Mouse (Mus musculus) limb, embryonic 13.5 days (tissue): ENCODE results near the gene Acsf2. TPM values are rescaled to one million over a fixed set of nuclear protein-coding genes. Genes with fewer than 3 reads are reported as not detected.

Source experiments
- ATAC-seq: fragments of 200-750 bp; cut with Nextera tagmentation; 2 replicates; pipeline ENCODE4 v1.8.0; 2017; ENCODE audit warnings: low read depth, moderate number of reproducible peaks, moderate TSS enrichment; ENCODE audit not compliant: low FRiP score
- H3K27ac ChIP-seq: fragments of 300-500 bp; sonication (generic); 2 replicates; pipeline ENCODE4 v1.5.1; 2015; ENCODE audit warnings: inconsistent platforms, mild to moderate bottlenecking, moderate library complexity
- H3K27me3 ChIP-seq: fragments of 300-500 bp; sonication (generic); 2 replicates; pipeline ENCODE4 v1.6.1; 2015; ENCODE audit warnings: mild to moderate bottlenecking, inconsistent platforms
- H3K36me3 ChIP-seq: fragments of 300-500 bp; sonication (generic); 2 replicates; pipeline ENCODE4 v1.6.1; 2015; ENCODE audit warnings: inconsistent platforms, mild to moderate bottlenecking, moderate library complexity
- H3K4me1 ChIP-seq: fragments of 300-500 bp; sonication (generic); 2 replicates; pipeline ENCODE4 v1.6.1; 2015; ENCODE audit warnings: inconsistent platforms
- H3K4me2 ChIP-seq: fragments of 300-500 bp; sonication (generic); replicated peaks from 2 replicates; pipeline ENCODE4 v1.6.1; 2015; ENCODE audit warnings: inconsistent platforms, mild to moderate bottlenecking, moderate library complexity
- H3K4me3 ChIP-seq: fragments of 300-500 bp; sonication (generic); 2 replicates; pipeline ENCODE4 v1.5.1; 2015; ENCODE audit warnings: moderate library complexity, mild to moderate bottlenecking, inconsistent platforms
- H3K9ac ChIP-seq: fragments of 300-500 bp; sonication (generic); 2 replicates; pipeline ENCODE4 v1.6.1; 2015; ENCODE audit warnings: mild to moderate bottlenecking, inconsistent platforms
- H3K9me3 ChIP-seq: fragments of 300-500 bp; sonication (generic); 2 replicates; pipeline ENCODE4 v1.6.1; 2016; ENCODE audit warnings: inconsistent platforms
- WGBS: fragments of 180-500 bp; shearing (Covaris S2); methylation state at CpG from one replicate; pipeline ENCODE4 v1.1.7; 2015; 5-methylcytosine and 5-hydroxymethylcytosine counted together
- polyA plus RNA-seq: library from polyadenylated mRNA; unstranded; fragments of >200 nt; fragmentation: Nextera tagmentation; extraction: Ambion mirVana; gene quantifications from 2 replicates; pipeline ENCODE4 v1.2.1, GENCODE M21; 2015

Gene Acsf2
- polyA plus RNA-seq, 1 experiment from 2014 or later: 7.5 TPM

DNA sequence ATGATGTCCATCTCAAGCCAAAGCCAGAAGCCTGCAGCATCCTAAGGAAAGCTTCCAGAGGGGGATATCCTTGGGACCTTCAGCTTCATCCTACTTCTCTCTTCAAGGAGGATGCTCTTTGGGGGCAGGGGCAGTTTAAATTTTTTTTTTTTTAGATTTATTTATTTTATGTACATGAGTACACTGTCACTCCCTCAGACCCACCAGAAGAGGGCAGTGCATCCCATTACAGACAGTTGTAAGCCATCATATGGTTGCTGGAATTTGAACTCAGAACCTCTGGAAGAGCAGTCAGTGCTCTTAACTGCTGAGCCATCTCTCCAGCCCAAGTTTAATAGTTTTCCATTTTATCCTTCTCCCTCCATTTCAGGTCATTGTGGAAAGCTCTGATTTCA lies 19.8 kb upstream of the Acsf2 start:
- H3K4me2 ChIP-seq: no peak overlapping the region
- H3K4me1 ChIP-seq: no peaks in the 10 kb centered on the region
- no peak for ATAC-seq

DNA sequence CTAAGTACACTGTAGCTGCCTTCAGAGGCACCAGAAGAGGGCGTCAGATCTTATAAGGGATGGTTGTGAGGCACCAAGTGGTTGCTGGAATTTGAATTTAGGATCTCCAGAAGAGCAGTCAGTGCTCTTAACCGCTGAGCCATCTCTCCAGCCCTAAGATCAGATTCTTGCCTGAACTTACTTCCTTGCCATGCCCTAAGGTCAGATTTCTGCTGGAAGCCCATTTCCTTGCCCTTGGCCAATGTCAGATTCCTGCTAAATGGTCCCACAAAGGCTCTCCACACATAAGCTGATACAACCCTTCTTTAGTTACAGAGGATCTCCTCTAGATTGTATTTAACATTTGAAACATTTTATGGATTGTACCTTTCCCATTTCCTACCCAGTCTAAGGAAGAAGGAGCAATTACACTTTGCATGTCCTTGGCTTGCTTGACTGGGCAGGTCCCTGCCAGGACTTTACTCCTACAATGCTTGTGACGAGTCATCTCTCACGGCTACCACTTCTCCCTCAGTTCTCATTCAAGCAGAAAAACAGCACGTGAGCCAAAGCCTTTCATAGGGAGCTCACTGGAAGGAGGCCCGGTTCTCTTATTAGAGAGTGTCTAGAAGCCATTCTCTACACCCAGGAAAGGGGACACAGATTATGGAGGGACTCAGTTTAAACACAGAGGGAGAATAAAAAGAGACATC lies 19.2 kb upstream of the Acsf2 start:
- WGBS: 65% methylated on average over 6 of the region's 6 CpGs
- Histone ChIP-seq H3K4me3 (no peak overlapping the region), H3K9me3 (no peaks in the 10 kb centered on the region; the same call in 1 of the 2 replicates), H3K27me3 (no peaks in the 10 kb centered on the region), H3K9ac (no peak overlapping the region), H3K4me2 (no peak overlapping the region), H3K27ac (no peak overlapping the region), H3K36me3 (no peaks in the 10 kb centered on the region), H3K4me1 (no peaks in the 10 kb centered on the region)
- no peak for ATAC-seq

More for the DNA sequence above, 19.8 kb upstream of the Acsf2 start:
- Histone ChIP-seq H3K27me3 (no peaks in the 10 kb centered on the region), H3K27ac (no peak overlapping the region), H3K9ac (no peak overlapping the region), H3K36me3 (no peaks in the 10 kb centered on the region), H3K4me3 (no peak overlapping the region), H3K9me3 (no peaks in the 10 kb centered on the region; the same call in 1 of the 2 replicates)

DNA sequence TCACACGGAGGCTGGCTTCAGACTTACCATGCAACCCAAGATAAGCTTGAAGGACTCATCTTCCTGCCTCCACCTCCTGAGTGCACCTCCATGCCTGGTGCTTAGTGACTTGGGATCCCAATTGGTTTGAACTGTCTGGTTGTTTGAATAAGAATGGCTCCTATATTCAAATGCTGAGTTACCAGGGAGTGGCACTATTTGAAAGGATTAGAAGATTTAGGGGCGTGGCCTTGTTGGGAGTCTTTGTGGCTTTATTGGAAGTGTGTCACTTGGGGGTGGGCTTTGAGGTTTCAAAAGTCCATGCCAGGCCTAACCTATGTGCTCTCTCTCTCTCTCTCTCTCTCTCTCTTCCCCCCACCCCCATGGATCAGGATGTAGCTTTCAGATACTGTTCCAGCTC lies 16.0 kb upstream of the Acsf2 start:
- ATAC-seq: no peak

GRCm38 (mm10) chr11:94615494-94615893 lies 13.8 kb upstream of the Acsf2 start:
- Histone ChIP-seq H3K4me3 (no peak overlapping the region), H3K27ac (no peak overlapping the region), H3K4me2 (no peak overlapping the region), H3K36me3 (no peaks in the 10 kb centered on the region), H3K4me1 (no peaks in the 10 kb centered on the region), H3K27me3 (peaks cover 19% of the 10 kb centered on the region; the same call in 1 of the 2 replicates), H3K9me3 (no peaks in the 10 kb centered on the region; the same call in 1 of the 2 replicates), H3K9ac (no peak overlapping the region)
- ATAC-seq: no peak
- 28% methylated on average over 4 of the region's 4 CpGs for WGBS

More for the DNA sequence above, 16.0 kb upstream of the Acsf2 start:
- no peak overlapping the region for H3K4me2 ChIP-seq
- WGBS: 94% methylated on average over 2 of the region's 2 CpGs
- H3K27me3 ChIP-seq: peaks cover 15% of the 10 kb centered on the region; the same call in 1 of the 2 replicates
- H3K36me3 ChIP-seq: no peaks in the 10 kb centered on the region
- no peak overlapping the region for H3K9ac ChIP-seq
- no peaks in the 10 kb centered on the region; the same call in 1 of the 2 replicates for H3K9me3 ChIP-seq
- H3K27ac ChIP-seq: no peak overlapping the region
- H3K4me1 ChIP-seq: no peaks in the 10 kb centered on the region
- H3K4me3 ChIP-seq: no peak overlapping the region

DNA sequence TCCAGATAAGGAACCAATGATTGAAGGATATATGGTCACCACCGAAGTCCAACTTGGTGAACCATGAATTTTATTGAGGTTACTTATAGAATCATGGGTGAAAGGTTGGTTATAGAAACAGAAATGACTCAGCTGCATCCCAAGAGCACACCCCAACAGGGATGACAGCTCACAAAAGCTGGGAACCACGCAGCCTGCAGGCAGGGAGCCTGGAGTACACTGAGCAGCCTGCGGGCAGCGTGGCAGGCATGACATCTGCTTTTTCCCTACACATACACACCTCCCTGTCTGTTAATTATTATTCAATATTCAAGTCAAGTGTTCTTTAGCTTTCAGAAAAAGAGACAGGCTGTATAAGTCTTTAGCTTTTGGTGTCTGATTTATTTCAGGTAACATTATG lies 12.9 kb upstream of the Acsf2 start:
- WGBS: 80% methylated on average over 4 of the region's 4 CpGs
- H3K9me3 ChIP-seq: no peaks in the 10 kb centered on the region; the same call in 1 of the 2 replicates

GRCm38 (mm10) chr11:94610744-94611740 lies 9.4 kb upstream of the Acsf2 start:
- H3K4me2 ChIP-seq: no peak overlapping the region
- no peak overlapping the region for H3K4me3 ChIP-seq
- H3K9ac ChIP-seq: no peak overlapping the region
- ATAC-seq: no peak
- H3K27ac ChIP-seq: no peak overlapping the region
- H3K27me3 ChIP-seq: peaks cover 19% of the 10 kb centered on the region; the same call in 1 of the 2 replicates
- H3K36me3 ChIP-seq: no peaks in the 10 kb centered on the region
- no peaks in the 10 kb centered on the region for H3K4me1 ChIP-seq
- 50% methylated on average over 4 of the region's 4 CpGs for WGBS
- H3K9me3 ChIP-seq: no peaks in the 10 kb centered on the region

More for the DNA sequence above, 12.9 kb upstream of the Acsf2 start:
- no peak overlapping the region for H3K9ac ChIP-seq
- H3K4me2 ChIP-seq: no peak overlapping the region
- H3K27ac ChIP-seq: no peak overlapping the region
- no peaks in the 10 kb centered on the region for H3K4me1 ChIP-seq
- H3K4me3 ChIP-seq: no peak overlapping the region
- H3K36me3 ChIP-seq: no peaks in the 10 kb centered on the region
- peaks cover 19% of the 10 kb centered on the region; the same call in 1 of the 2 replicates for H3K27me3 ChIP-seq
- no peak for ATAC-seq

DNA sequence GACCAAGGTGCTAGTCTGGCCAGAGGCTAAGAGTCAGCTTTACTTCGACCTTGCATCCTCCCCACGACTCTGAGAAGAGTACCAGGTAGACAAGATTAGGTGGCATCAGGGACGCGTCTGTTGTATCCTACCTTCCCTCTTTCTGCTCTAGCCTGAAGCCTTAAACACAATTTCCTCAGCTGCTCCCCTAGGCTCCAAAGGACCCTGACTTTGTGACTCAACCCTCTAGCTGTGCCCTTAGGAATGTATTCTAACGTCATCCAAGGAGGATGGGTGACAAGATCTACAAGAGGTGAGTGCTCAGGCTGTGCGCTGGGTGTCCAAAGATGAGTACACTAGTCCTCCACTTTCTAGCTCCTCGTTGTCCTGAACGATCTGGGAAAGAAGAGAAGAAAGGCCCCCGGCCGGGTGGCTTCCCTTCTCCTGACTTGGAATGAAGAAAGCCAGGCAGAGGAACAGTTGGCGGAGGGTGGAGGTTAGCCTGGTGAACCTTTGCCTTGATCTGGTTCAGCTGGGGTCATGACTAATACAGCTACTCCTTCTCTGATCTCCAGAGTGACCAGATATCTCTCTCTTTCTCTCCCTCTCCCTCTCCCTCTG lies 785 bp upstream of the Acsf2 start:
- Histone ChIP-seq H3K27me3 (no peaks in the 10 kb centered on the region), H3K4me3 (peak overlapping the region; percentile 64), H3K27ac (no peak overlapping the region), H3K4me1 (peaks cover 22% of the 10 kb centered on the region), H3K36me3 (no peaks in the 10 kb centered on the region), H3K4me2 (peak overlapping the region; percentile 78), H3K9ac (peak overlapping the region; percentile 77), H3K9me3 (no peaks in the 10 kb centered on the region)
- WGBS: 65% methylated on average over 11 of the region's 11 CpGs
- ATAC-seq: 0 out of 2 replicates have a peak, but pooled peaks have one; percentile 9

GRCm38 (mm10) chr11:94600447-94600846 lies 1.2 kb downstream of the Acsf2 start:
- WGBS: 94% methylated on average over 7 of the region's 7 CpGs
- Histone ChIP-seq H3K9ac (no peak overlapping the region), H3K4me1 (peaks cover 22% of the 10 kb centered on the region), H3K4me3 (peak overlapping the region; percentile 64; the same call in 1 of the 2 replicates), H3K27me3 (no peaks in the 10 kb centered on the region), H3K36me3 (peaks cover 3% of the 10 kb centered on the region; the same call in 1 of the 2 replicates), H3K9me3 (no peaks in the 10 kb centered on the region), H3K27ac (no peak overlapping the region), H3K4me2 (peak overlapping the region; percentile 78)
- no peak for ATAC-seq

DNA sequence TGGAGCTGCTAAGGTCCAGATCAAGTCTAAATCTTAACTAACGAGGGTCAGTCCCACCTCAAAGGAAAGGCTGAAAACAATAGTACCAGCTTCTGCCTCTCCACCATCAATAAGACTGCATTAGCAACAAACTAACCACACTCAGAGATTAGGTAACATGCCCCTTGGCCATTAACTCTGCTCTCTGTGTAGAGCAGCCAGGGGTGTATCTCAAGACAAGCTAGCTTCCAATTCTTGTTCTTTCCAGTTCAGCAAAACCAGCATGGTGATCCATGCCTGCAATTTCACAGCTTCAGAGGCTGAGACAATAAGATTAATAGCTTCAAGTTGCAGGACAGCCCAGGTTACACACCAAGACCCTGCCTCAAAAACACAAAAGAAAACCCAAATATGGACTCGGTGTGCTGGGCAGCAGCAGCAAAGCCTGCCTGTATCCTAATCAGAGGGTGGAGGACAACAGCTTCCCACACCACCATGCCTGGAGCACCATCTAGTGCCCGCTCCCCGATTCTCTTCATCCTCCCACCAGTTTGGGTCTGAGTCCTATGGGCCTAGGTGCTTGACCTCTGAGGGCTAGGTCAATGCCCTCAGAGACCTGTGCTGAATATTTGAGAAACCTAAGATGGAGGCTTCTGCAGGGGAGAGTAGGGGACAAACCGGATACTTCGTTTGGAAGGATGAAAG lies 3.1 kb downstream of the Acsf2 start:
- 70% methylated on average over 6 of the region's 6 CpGs for WGBS
- Histone ChIP-seq H3K4me1 (peaks cover 22% of the 10 kb centered on the region), H3K4me2 (no peak overlapping the region), H3K36me3 (peaks cover 3% of the 10 kb centered on the region; the same call in 1 of the 2 replicates), H3K27me3 (no peaks in the 10 kb centered on the region), H3K9me3 (no peaks in the 10 kb centered on the region), H3K4me3 (no peak overlapping the region), H3K9ac (no peak overlapping the region), H3K27ac (no peak overlapping the region)
- ATAC-seq: no peak

DNA sequence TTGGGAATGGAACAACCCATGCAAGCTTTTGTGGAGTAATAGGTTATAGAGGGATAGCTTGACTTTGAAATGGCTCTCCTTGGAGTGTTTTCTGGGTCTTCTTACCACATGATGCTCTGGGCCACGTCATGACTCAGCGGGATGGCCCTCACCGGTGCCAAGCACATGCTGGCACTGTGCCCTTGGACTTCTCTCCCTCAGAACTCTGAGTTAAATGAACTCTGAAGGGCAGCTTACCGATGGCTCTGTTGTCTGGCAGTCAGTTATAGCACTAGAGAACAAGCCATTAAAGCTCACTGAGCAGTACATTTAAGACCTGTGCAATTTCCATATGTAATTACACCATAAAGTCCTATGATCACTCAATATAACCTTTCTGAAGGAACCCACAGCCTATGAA lies 4.4 kb downstream of the Acsf2 start:
- peaks cover 21% of the 10 kb centered on the region for H3K4me1 ChIP-seq
- H3K27ac ChIP-seq: no peak overlapping the region
- H3K4me3 ChIP-seq: no peak overlapping the region
- no peak for ATAC-seq
- H3K4me2 ChIP-seq: no peak overlapping the region
- no peaks in the 10 kb centered on the region for H3K9me3 ChIP-seq
- WGBS: 73% methylated on average over 4 of the region's 4 CpGs
- H3K9ac ChIP-seq: no peak overlapping the region
- peaks cover 3% of the 10 kb centered on the region; the same call in 1 of the 2 replicates for H3K36me3 ChIP-seq
- no peaks in the 10 kb centered on the region for H3K27me3 ChIP-seq

GRCm38 (mm10) chr11:94596311-94596852 lies 5.3 kb downstream of the Acsf2 start:
- Histone ChIP-seq H3K4me2 (no peak overlapping the region), H3K9ac (no peak overlapping the region), H3K4me3 (no peak overlapping the region), H3K9me3 (no peaks in the 10 kb centered on the region), H3K27ac (no peak overlapping the region), H3K27me3 (no peaks in the 10 kb centered on the region), H3K4me1 (peaks cover 21% of the 10 kb centered on the region), H3K36me3 (peaks cover 3% of the 10 kb centered on the region; the same call in 1 of the 2 replicates)
- WGBS: 76% methylated on average over 7 of the region's 7 CpGs
- ATAC-seq: no peak
